Comparison of ENCODE assay signal across 17 mouse cellular contexts in the genomic region with DNA sequence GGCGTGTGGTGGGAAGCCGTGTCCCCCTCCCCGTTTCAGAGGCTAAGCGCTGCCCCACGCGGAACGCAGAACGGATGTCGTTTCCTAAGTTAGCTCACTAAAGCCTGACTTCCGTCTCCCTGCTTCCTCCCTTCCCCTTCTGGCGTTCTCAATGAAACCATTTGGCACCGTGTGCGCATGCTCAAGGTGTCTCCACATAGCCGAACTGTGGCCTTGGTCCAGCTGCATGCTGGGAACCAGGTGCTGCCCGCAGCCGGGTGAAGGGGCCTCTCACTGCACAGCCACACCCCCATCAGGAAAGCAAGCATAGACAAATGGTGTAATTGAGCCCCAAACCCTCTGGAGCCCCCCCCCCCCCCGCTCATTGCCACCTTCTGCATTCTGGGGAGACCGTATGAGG. TPM values are rescaled to one million over a fixed set of nuclear protein-coding genes. Genes with fewer than 3 reads are reported as not detected.
DNase-seq lines count a peak whose midpoint lies in the region; ATAC-seq lines count a peak whose summit lies in the region.
"Had no signal": no experiment of that assay in that cellular context is flagged by ENCODE, and none has a peak within 500 bp of the region (broad histone marks: within the 10 kb centered on the region; RNA-seq: fewer than 3 reads in every experiment).

No protein-coding gene starts in this region.

- no peak overlapping the region for H3K4me3 ChIP-seq in hindbrain, embryonic 16.5 days (ENCODE audit: low read length)
- H3K4me3 ChIP-seq in hindbrain, embryonic 10.5 days = no peak overlapping the region
- H3K4me3 ChIP-seq: forebrain, embryonic 13.5 days; hindbrain, embryonic 13.5 days; megakaryocyte, embryonic 14.5 days had no signal

- no peaks in the 10 kb centered on the region for H3K9me3 ChIP-seq in hindbrain, embryonic 16.5 days (ENCODE audit: control insufficient read depth, low read length)
- H3K9me3 ChIP-seq in hindbrain, embryonic 10.5 days = no peaks in the 10 kb centered on the region
- H3K9me3 ChIP-seq: forebrain, embryonic 13.5 days; hindbrain, embryonic 13.5 days; megakaryocyte, embryonic 14.5 days had no signal

- H3K9ac ChIP-seq in hindbrain, embryonic 16.5 days (ENCODE audit: low read depth, low read length) = no peak overlapping the region
- H3K9ac ChIP-seq: forebrain, embryonic 13.5 days; hindbrain, embryonic 13.5 days had no signal

- no peak for DNase-seq in hindbrain, embryonic 10.5 days (ENCODE audit: low spot score)
- peak; percentile 69 to 78 for DNase-seq in cerebellum, postnatal 36 days
- DNase-seq in kidney, postnatal 14 days = peak; percentile 27
- no peak for DNase-seq in right cerebral cortex, postnatal 14 days
- DNase-seq in heart, postnatal 25 days (ENCODE audit: low spot score) = no peak
- DNase-seq: adrenal gland, postnatal 10 days; lung, adult 2 months had no signal

- no peaks in the 10 kb centered on the region for H3K27me3 ChIP-seq in hindbrain, embryonic 16.5 days (replicated peaks; ENCODE audit: control insufficient read depth, insufficient read depth, low read length)
- 0 out of 2 replicates have a peak, but pooled peaks cover 3% of the 10 kb centered on the region for H3K27me3 ChIP-seq in hindbrain, embryonic 10.5 days (ENCODE audit: insufficient read depth, poor library complexity, severe bottlenecking)
- H3K27me3 ChIP-seq: forebrain, embryonic 13.5 days had no signal

- peak; percentile 26; the same call in 1 of the 2 replicates for ATAC-seq in hindbrain, embryonic 16.5 days
- ATAC-seq in cerebellum, adult (ENCODE audit: insufficient number of reproducible peaks, low FRiP score, low TSS enrichment) = peak; percentile 62
- ATAC-seq in megakaryocyte progenitor cell, adult 5-6 weeks (replicated peaks; ENCODE audit: poor library complexity) = no peak
- ATAC-seq: forebrain, embryonic 13.5 days had no signal

- no peak overlapping the region for H3K4me2 ChIP-seq in hindbrain, embryonic 16.5 days (ENCODE audit: low read length)
- H3K4me2 ChIP-seq: forebrain, embryonic 13.5 days; hindbrain, embryonic 13.5 days had no signal

- no peaks in the 10 kb centered on the region for H3K4me1 ChIP-seq in hindbrain, embryonic 16.5 days (ENCODE audit: control insufficient read depth, insufficient read depth, low read depth, low read length)
- peaks cover 26% of the 10 kb centered on the region for H3K4me1 ChIP-seq in hindbrain, embryonic 10.5 days (replicated peaks)
- H3K4me1 ChIP-seq: forebrain, embryonic 13.5 days had no signal

- 88% methylated on average over 18 of the region's 18 CpGs for WGBS in hindbrain, embryonic 16.5 days
- 90% methylated on average over 18 of the region's 18 CpGs for WGBS in hindbrain, embryonic 10.5 days

- H3K36me3 ChIP-seq in hindbrain, embryonic 16.5 days (ENCODE audit: control insufficient read depth, insufficient read depth, low read length) = no peaks in the 10 kb centered on the region
- H3K36me3 ChIP-seq in hindbrain, embryonic 10.5 days = no peaks in the 10 kb centered on the region
- H3K36me3 ChIP-seq: hindbrain, embryonic 13.5 days had no signal

- H3K27ac ChIP-seq in hindbrain, embryonic 16.5 days (ENCODE audit: low read depth, low read length) = no peak overlapping the region
- no peak overlapping the region for H3K27ac ChIP-seq in hindbrain, embryonic 10.5 days
- H3K27ac ChIP-seq: forebrain, embryonic 13.5 days; hindbrain, embryonic 13.5 days had no signal

- intact Hi-C loops in heart, postnatal 25 days (cut with DNase I) = no loop called here

RNA-seq across cellular contexts. Expression of a gene that starts 13.0 kb away (rescaled TPM):
- polyA plus RNA-seq in hindbrain, embryonic 16.5 days (2015; fragmentation: Nextera tagmentation; extraction: Ambion mirVana) = not detected in 2 replicates
- polyA plus RNA-seq in hindbrain, embryonic 10.5 days (2016; fragmentation: Nextera tagmentation; extraction: Ambion mirVana) = not detected in 2 replicates
- total RNA-seq in heart, postnatal 25 days (2021) = not detected
- total RNA-seq in megakaryocyte progenitor cell, adult 5-6 weeks (2015) = not detected in 2 replicates
- total RNA-seq in megakaryocyte progenitor cell, adult 5-6 weeks (2017) = not detected in 2 replicates
- total RNA-seq: adrenal gland, postnatal 10 days; gastrocnemius, adult 18-20 months; left cerebral cortex, postnatal 36 days had no signal
- polyA plus RNA-seq: embryonic facial prominence, embryonic 11.5 days; forebrain, embryonic 13.5 days; hindbrain, embryonic 13.5 days; lung, adult 2 months; stomach, embryonic 14.5 days had no signal

RNA-seq across cellular contexts. Expression of a gene that starts 42.8 kb away (rescaled TPM):
- not detected in 2 replicates for polyA plus RNA-seq in hindbrain, embryonic 16.5 days (2015; fragmentation: Nextera tagmentation; extraction: Ambion mirVana)
- not detected in 2 replicates for polyA plus RNA-seq in hindbrain, embryonic 10.5 days (2016; fragmentation: Nextera tagmentation; extraction: Ambion mirVana)
- total RNA-seq in heart, postnatal 25 days (2021) = not detected
- 0.88 TPM in 1 of 2 replicates, not detected in the other for total RNA-seq in megakaryocyte progenitor cell, adult 5-6 weeks (2015)
- total RNA-seq in megakaryocyte progenitor cell, adult 5-6 weeks (2017) = not detected in 2 replicates
- total RNA-seq: adrenal gland, postnatal 10 days; gastrocnemius, adult 18-20 months; left cerebral cortex, postnatal 36 days had no signal
- polyA plus RNA-seq: embryonic facial prominence, embryonic 11.5 days; forebrain, embryonic 13.5 days; hindbrain, embryonic 13.5 days; lung, adult 2 months; stomach, embryonic 14.5 days had no signal

Comparison
In these comparisons a context has a peak if more than half of its experiments do, and no peak if none do; other contexts are left out.
1. DNase-seq: peak in cerebellum, postnatal 36 days (2 of 2) and kidney, postnatal 14 days (single experiment); none in hindbrain, embryonic 10.5 days (single experiment), right cerebral cortex, postnatal 14 days (single experiment) and heart, postnatal 25 days (single experiment).